Mouse (Mus musculus) spleen, postnatal 14 days (tissue): ENCODE results near the gene Cyp2b10.
"Not testable (repeated sequence)": the region's sequence is repeated elsewhere in the genome, so short reads cannot be mapped to it uniquely, and the experiment has no call there.

ENCODE experiments used
- DNase-seq, 2 experiments: peaks; one replicate each; pipeline ENCODE4 v3.0.0; 2021 to 2022; ENCODE audit warnings: low spot score in 2 of 2

Cyp2b10 gene

GRCm38 (mm10) chr7:25916116-25916515, 18.7 kb downstream of the Cyp2b10 start:
- DNase-seq, result no peak

- not testable (repeated sequence) for DNase-seq
Measured at GRCm38 (mm10) chr7:25917271-25917670, 19.9 kb downstream of the Cyp2b10 start.

GRCm38 (mm10) chr7:25919467-25919866, 22.0 kb downstream of the Cyp2b10 start:
- no peak for DNase-seq

DNA sequence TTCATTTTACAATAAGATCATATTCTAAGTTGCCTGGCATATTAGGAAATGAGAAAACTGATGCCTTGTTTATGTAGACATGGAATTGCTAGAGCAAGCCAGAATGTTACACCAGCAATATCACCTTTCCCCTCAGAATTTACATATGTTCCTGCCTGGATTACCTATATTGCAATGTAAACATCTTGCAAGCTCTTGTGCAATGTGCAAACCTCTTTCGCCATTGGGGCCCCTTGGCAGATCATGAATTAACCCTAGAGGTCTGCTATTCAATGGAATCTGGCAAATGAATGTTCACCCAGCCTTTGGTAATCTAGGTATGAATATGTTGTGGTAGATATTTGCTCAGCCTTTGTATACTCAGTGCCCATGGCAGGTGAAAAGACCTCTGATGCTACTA, 47.9 kb downstream of the Cyp2b10 start:
- no peak for DNase-seq
